Mouse (Mus musculus): ENCODE data around the gene Tmem190. TPM values are rescaled to one million over a fixed set of nuclear protein-coding genes. Genes with fewer than 3 reads are reported as not detected.

Tmem190 gene
- total and polyA plus RNA-seq, 2 experiments from 2014 or later, result not detected

- 75% methylated on average over 21 of the region's 21 CpGs for WGBS
- Histone ChIP-seq H3K4me1 (ENCODE audit: insufficient read depth) (peaks cover 13% of the 10 kb centered on the region), H3K9ac (no peak overlapping the region), H3K27ac (ENCODE audit: low read depth, low read length) (no peak overlapping the region), H3K4me2 (ENCODE audit: low read depth) (peak overlapping the region; percentile 71), H3K27me3 (ENCODE audit: insufficient read depth, low read length) (no peaks in the 10 kb centered on the region), H3K9me3 (ENCODE audit: low read length) (no peaks in the 10 kb centered on the region), H3K36me3 (ENCODE audit: insufficient read depth) (peaks cover 16% of the 10 kb centered on the region), H3K4me3 (ENCODE audit: low read depth, low read length) (no peak overlapping the region)
- DNase-seq (no peak), ATAC-seq (no peak)
- no peak for TF ChIP-seq CTCF (IDR thresholded peaks at IDR 0.05; ENCODE audit: low read depth)
Observed at GRCm38 (mm10) chr7:4741672-4742481, 40.9 kb upstream of the Tmem190 start.

- no peak overlapping the region for H3K27ac ChIP-seq (ENCODE audit: low read depth, low read length)
- no peak overlapping the region for H3K4me2 ChIP-seq (ENCODE audit: low read depth)
- no peak for DNase-seq
- no peak for ATAC-seq
- no peaks in the 10 kb centered on the region for H3K27me3 ChIP-seq (ENCODE audit: insufficient read depth, low read length)
- peaks cover 13% of the 10 kb centered on the region for H3K4me1 ChIP-seq (ENCODE audit: insufficient read depth)
- H3K9ac ChIP-seq, result no peak overlapping the region
- 89% methylated on average over 6 of the region's 6 CpGs for WGBS
- H3K4me3 ChIP-seq (ENCODE audit: low read depth, low read length), result no peak overlapping the region
- H3K36me3 ChIP-seq (ENCODE audit: insufficient read depth), result peaks cover 18% of the 10 kb centered on the region
- TF ChIP-seq CTCF (IDR thresholded peaks at IDR 0.05; ENCODE audit: low read depth), result no peak
- no peaks in the 10 kb centered on the region for H3K9me3 ChIP-seq (ENCODE audit: low read length)
Observed at GRCm38 (mm10) chr7:4742482-4742819, 40.3 kb upstream of the Tmem190 start.

DNA sequence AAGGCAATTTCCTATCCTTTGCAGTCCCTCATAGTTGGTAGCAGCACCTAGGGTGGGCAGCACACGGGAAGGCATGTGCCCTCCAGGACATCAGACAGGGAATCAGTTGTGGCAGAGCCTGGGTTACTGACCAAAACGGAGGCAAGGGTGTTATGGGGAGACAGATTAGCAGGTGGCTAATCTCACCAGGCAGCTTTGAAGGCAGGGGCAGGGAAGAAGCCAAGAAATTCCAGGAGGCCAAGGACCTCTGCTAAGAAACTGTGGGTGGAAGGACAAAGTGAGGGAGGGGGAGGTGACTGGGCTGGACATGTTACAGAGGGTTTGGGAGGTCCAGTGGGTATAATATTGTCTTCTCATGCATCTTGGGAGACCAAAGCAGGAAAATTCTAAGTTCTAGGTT is 39.4 kb upstream of the Tmem190 start:
- no peak for TF ChIP-seq CTCF (IDR thresholded peaks at IDR 0.05; ENCODE audit: low read depth)
- Histone ChIP-seq H3K4me2 (ENCODE audit: low read depth) (no peak overlapping the region), H3K9ac (no peak overlapping the region), H3K27me3 (ENCODE audit: insufficient read depth, low read length) (no peaks in the 10 kb centered on the region), H3K9me3 (ENCODE audit: low read length) (no peaks in the 10 kb centered on the region), H3K36me3 (ENCODE audit: insufficient read depth) (peaks cover 18% of the 10 kb centered on the region), H3K4me1 (ENCODE audit: insufficient read depth) (peaks cover 13% of the 10 kb centered on the region), H3K27ac (ENCODE audit: low read depth, low read length) (no peak overlapping the region), H3K4me3 (ENCODE audit: low read depth, low read length) (no peak overlapping the region)
- no peak for DNase-seq
- WGBS, result 81% methylated on average over 2 of the region's 2 CpGs
- no peak for ATAC-seq

- 95% methylated on average over 5 of the region's 6 CpGs for WGBS
- no peak for TF ChIP-seq CTCF (IDR thresholded peaks at IDR 0.05; ENCODE audit: low read depth)
- no peak overlapping the region for H3K9ac ChIP-seq
- H3K27me3 ChIP-seq (ENCODE audit: insufficient read depth, low read length), result no peaks in the 10 kb centered on the region
- peaks cover 13% of the 10 kb centered on the region; the same call in 1 of the 2 replicates for H3K4me1 ChIP-seq (ENCODE audit: insufficient read depth)
- H3K4me2 ChIP-seq (ENCODE audit: low read depth), result no peak overlapping the region
- peaks cover 18% of the 10 kb centered on the region for H3K36me3 ChIP-seq (ENCODE audit: insufficient read depth)
- DNase-seq (no peak), ATAC-seq (no peak)
- H3K9me3 ChIP-seq (ENCODE audit: low read length), result no peaks in the 10 kb centered on the region
- H3K27ac ChIP-seq (ENCODE audit: low read depth, low read length), result no peak overlapping the region
- no peak overlapping the region for H3K4me3 ChIP-seq (ENCODE audit: low read depth, low read length)
Observed at GRCm38 (mm10) chr7:4744886-4745285, 37.9 kb upstream of the Tmem190 start.

DNA sequence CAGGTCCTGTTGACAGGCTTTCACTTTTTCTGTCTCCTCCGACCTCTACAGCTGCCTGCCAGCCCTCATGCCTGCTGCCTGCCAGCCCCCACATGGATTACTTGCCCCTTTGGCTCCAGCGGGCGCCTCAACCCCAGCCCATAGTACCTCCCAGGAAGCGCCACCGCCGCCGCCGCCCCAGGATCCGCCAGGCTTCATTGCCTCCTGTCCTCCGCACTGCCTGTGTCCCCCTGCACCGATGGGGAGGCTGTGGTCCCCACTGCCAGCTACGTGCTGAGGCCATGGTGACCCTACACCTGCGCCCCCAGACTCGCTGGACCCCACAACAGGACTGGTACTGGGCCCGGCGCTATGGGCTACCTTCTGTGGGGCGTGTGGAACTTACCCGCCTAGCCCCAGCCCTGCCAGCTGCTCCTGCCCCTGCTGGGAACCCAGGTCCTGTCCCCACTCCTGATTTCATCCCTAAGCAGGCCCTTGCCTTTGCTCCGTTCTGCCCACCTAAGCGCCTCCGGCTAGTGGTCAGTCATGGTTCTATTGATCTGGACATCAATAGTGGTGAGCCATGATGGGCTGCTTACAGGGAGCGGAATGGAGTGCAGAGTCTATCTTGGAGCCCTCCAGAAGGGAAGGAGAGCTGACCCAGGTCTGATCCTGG is 36.3 kb upstream of the Tmem190 start:
- no peaks in the 10 kb centered on the region for H3K9me3 ChIP-seq (ENCODE audit: low read length)
- H3K4me3 ChIP-seq (ENCODE audit: low read depth, low read length), result no peak overlapping the region
- H3K27me3 ChIP-seq (ENCODE audit: insufficient read depth, low read length), result no peaks in the 10 kb centered on the region
- no peak overlapping the region for H3K27ac ChIP-seq (ENCODE audit: low read depth, low read length)
- no peak for TF ChIP-seq CTCF (IDR thresholded peaks at IDR 0.05; ENCODE audit: low read depth)
- ATAC-seq (no peak), DNase-seq (no peak)
- peaks cover 18% of the 10 kb centered on the region for H3K36me3 ChIP-seq (ENCODE audit: insufficient read depth)
- H3K4me1 ChIP-seq (ENCODE audit: insufficient read depth), result peaks cover 7% of the 10 kb centered on the region; the same call in 1 of the 2 replicates
- 86% methylated on average over 22 of the region's 22 CpGs for WGBS
- H3K9ac ChIP-seq, result no peak overlapping the region
- H3K4me2 ChIP-seq (ENCODE audit: low read depth), result no peak overlapping the region

- no peak overlapping the region for H3K9ac ChIP-seq
- 80% methylated on average over 9 of the region's 9 CpGs for WGBS
- no peak for DNase-seq
- no peak overlapping the region for H3K4me2 ChIP-seq (ENCODE audit: low read depth)
- no peak for ATAC-seq
- no peaks in the 10 kb centered on the region for H3K27me3 ChIP-seq (ENCODE audit: insufficient read depth, low read length)
- no peak for TF ChIP-seq CTCF (IDR thresholded peaks at IDR 0.05; ENCODE audit: low read depth)
- H3K4me1 ChIP-seq (ENCODE audit: insufficient read depth), result no peaks in the 10 kb centered on the region
- peaks cover 18% of the 10 kb centered on the region for H3K36me3 ChIP-seq (ENCODE audit: insufficient read depth)
- H3K27ac ChIP-seq (ENCODE audit: low read depth, low read length), result no peak overlapping the region
- no peaks in the 10 kb centered on the region for H3K9me3 ChIP-seq (ENCODE audit: low read length)
- no peak overlapping the region for H3K4me3 ChIP-seq (ENCODE audit: low read depth, low read length)
Observed at GRCm38 (mm10) chr7:4747156-4747899, 35.4 kb upstream of the Tmem190 start.

- Histone ChIP-seq H3K4me3 (ENCODE audit: low read depth, low read length) (no peak overlapping the region), H3K9me3 (ENCODE audit: low read length) (no peaks in the 10 kb centered on the region), H3K9ac (no peak overlapping the region), H3K27ac (ENCODE audit: low read depth, low read length) (no peak overlapping the region), H3K27me3 (ENCODE audit: insufficient read depth, low read length) (no peaks in the 10 kb centered on the region), H3K4me1 (ENCODE audit: insufficient read depth) (no peaks in the 10 kb centered on the region), H3K36me3 (ENCODE audit: insufficient read depth) (peaks cover 18% of the 10 kb centered on the region), H3K4me2 (ENCODE audit: low read depth) (no peak overlapping the region)
- ATAC-seq, result no peak
- 83% methylated on average over 4 of the region's 4 CpGs for WGBS
- no peak for DNase-seq
- no peak for TF ChIP-seq CTCF (IDR thresholded peaks at IDR 0.05; ENCODE audit: low read depth)
Observed at GRCm38 (mm10) chr7:4748321-4748720, 34.4 kb upstream of the Tmem190 start.

Data from forebrain, postnatal 0 days (tissue).